ENCODE assay signal across 15 mouse cellular contexts in the genomic region with DNA sequence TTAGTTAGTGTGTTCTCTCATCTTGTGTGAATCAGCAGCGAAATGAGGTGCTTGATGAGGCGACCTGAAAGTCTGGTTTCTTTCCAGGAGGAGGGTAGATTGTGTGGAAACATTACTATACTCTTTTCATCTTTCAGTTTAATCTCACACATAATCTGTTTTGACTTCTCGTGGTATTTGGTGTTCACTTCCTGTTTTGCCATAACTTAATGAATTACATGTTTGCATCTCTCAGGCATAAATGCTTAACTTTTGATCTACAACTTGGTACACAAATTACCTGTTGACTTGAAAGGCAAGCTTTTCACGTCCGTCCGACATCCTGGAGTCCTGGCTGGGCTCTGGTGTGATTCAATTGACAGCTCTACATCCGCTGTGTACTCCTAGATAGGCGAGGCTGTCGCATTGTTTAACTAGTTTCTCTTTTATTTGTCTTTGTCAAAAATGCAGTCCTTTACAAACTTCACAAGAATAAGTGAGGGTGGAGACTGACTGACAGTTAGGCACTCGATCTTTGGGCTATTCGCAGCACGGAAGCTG.
"Had no signal": no experiment of that assay in that cellular context is flagged by ENCODE, and none has a peak within 500 bp of the region (broad histone marks: within the 10 kb centered on the region; RNA-seq: fewer than 3 reads in every experiment).

No protein-coding gene starts in this region.

- H3K4me2 ChIP-seq: limb, embryonic 13.5 days; liver, embryonic 11.5 days; liver, embryonic 15.5 days; lung, embryonic 15.5 days; midbrain, embryonic 13.5 days; neural tube, embryonic 15.5 days had no signal

- ATAC-seq: midbrain, embryonic 13.5 days had no signal

- H3K27ac ChIP-seq: limb, embryonic 13.5 days; liver, embryonic 15.5 days; lung, embryonic 15.5 days; midbrain, embryonic 13.5 days; neural tube, embryonic 15.5 days had no signal

- H3K4me1 ChIP-seq: limb, embryonic 13.5 days; liver, embryonic 15.5 days; lung, embryonic 15.5 days; midbrain, embryonic 13.5 days; neural tube, embryonic 15.5 days had no signal

- H3K9ac ChIP-seq: limb, embryonic 13.5 days; liver, embryonic 15.5 days; lung, embryonic 15.5 days; midbrain, embryonic 13.5 days; neural tube, embryonic 15.5 days had no signal

- H3K9me3 ChIP-seq: limb, embryonic 13.5 days; liver, embryonic 15.5 days; lung, embryonic 15.5 days; midbrain, embryonic 13.5 days; neural tube, embryonic 15.5 days had no signal

- H3K36me3 ChIP-seq: midbrain, embryonic 13.5 days; neural tube, embryonic 15.5 days had no signal

- H3K27me3 ChIP-seq: limb, embryonic 13.5 days; liver, embryonic 15.5 days; lung, embryonic 15.5 days; midbrain, embryonic 13.5 days; neural tube, embryonic 15.5 days had no signal

- H3K4me3 ChIP-seq: limb, embryonic 13.5 days; liver, embryonic 15.5 days; lung, embryonic 15.5 days; midbrain, embryonic 13.5 days; neural tube, embryonic 15.5 days had no signal

- DNase-seq: kidney, adult 8-10 months; kidney, postnatal 25 days; layer of hippocampus, adult 9-11 months; layer of hippocampus, postnatal 36 days; left cerebral cortex, postnatal 4 days; right cerebral cortex, adult 18-20 months; right cerebral cortex, postnatal 25 days; thymus, adult 18-20 months; thymus, postnatal 14 days had no signal
